Mouse (Mus musculus) mature B cell (primary cell): ENCODE results near the gene Eif2b3.

Experiments
- in situ Hi-C: fragments of 300-500 bp; cut with MboI; formaldehyde crosslinking; loops from 2 replicates; pipeline ENCODE4 v1.14.3; 2019

The Eif2b3 gene

DNA sequence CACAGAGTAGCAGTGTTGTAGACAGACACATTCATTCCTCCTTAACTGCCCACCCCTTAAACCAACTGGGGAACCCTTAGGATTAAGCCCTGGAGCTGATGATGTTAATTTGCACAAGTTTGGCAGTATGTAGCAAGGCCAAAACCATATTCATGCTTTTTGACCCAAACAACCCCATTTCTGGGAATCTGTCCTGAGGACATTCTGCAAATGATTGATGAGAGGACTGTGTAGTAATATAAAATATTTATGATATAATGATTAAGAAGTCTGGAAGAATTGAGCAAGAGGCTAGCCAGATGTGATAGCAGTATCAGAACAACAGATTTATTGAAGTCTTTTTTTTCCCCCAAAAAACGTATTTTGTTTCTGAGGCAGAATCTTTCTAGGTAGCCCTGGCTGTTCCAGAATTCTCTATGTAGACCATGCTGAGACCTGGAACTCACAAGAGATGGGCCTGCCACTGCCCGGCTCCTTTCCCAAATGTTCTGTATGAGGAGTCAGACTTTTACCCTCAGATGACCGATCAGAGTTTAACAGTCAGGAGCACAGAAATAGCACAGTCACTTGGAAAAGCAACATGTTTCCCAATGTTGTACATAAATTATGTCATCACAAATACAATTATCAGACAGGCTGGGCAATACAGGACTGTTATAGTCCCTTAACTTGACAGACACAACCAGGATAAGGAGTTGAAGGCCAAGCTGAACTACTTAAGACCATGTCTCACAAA is 75.6 kb downstream of the Eif2b3 start:
- in situ Hi-C loops = no loop called here

DNA sequence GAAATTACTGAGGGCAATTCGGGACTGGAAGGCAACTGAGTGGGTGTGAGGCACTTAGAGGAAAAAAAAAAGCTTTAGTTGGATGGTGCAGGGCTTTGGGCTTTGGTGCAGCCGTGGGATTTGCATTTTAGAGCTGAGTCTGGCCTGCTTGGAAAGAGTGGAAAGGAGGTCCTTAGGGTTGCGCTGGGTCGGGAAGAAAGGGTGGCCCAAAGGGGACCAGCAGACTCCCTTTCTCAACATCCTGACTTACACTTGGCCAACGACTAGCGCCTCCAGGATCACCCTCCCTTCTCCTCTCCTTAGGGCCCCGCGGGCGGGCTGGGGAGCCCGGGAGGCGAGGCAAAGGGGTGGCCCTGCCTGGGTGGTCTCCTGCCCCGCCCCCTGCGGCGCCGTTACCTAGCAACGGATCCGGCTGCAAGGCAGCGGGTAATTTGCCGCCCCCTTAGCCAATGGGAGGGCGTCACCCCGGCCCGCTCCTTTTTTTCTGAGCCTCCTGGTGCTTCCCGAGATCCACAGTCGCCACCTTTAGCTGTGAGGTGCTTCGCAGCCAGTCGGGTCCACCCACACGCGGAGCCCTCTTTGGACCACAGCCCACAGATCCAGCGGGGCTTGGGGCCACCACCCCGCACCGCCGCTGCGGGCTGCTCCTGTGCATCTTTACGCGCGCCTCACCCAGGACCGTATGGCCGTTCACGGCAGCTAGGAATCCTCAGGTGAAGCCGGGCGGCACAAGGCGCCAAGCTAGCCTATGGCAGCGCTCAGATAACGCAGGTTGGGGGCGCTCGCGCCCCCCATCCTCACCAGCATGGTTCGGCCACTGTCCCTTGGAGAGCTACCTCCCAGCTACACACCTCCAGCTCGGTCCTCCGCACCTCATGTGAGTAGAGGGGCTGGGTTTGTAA is 76.6 kb downstream of the Eif2b3 start, which contains the start of gene Ptch2:
Ptch2 (plus strand) TSS at position 525 of the 902 bp plus-strand sequence.
- in situ Hi-C loops = no loop called here

DNA sequence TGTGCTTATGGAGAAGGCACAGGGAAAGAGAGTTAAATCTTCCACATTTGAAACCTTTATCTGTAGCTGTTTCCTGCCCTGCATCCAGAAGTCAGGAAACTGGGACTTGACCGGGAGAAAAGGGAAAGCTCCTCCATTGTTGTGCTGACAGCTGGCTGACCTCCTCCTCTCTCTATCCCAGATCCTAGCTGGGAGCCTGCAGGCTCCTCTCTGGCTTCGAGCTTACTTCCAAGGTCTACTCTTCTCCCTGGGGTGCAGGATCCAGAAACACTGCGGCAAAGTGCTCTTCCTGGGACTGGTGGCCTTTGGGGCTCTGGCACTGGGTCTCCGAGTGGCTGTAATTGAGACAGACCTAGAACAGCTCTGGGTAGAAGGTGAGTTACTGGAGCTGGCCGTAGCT is 77.5 kb downstream of the Eif2b3 start:
- in situ Hi-C loops = no loop called here

DNA sequence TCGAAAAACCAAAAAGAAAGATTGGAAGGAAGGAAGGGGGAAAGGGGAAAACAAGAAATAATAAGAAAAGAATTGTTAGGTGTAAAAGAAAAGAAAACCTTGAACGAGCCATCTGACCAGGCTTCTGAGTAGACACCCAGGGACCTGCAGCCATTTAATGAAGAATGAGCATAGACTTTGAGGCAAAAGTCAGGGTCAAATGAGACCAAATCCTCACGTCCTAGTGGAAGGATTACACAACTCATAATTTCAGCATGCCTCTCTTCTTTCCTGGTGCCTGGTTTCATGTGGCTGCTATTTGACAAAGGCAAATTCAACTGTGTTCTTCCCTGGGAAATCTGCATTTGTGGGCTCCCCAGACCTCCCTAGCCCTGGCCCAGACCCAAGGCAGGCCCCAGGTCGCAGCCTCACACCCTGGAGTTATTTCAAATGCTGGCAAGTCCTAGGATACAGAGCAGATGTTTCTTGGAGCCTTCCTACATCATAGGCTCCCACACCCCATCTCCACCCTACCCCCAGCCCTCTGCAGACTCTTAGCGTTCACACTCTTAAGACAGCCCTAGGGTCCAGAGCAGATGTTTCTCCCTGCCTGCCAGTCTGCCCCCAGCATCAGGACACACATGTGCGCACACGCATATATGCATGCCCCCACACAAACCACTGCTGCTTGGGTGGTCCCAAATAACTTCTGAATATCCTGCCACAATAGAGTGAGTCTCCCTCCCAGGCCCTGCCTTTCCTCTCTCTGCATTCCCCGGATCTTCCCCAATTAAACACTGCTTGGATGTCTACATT is 79.0 kb downstream of the Eif2b3 start:
- in situ Hi-C loops = no loop called here

DNA sequence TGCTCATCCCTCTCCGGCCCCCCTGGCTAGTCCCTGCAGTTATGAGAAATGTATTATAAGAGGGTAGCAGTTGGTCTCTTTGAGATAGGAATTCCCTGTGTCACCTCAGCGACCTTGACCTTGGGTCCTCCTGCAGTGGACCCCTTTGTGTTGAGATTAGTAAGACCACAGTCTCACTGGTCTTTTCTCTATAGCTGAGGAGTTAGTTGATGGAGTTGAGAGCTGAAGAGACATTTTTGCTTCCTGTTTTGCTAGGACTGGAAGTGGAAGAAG is 79.5 kb downstream of the Eif2b3 start:
- in situ Hi-C loops = no loop called here

DNA sequence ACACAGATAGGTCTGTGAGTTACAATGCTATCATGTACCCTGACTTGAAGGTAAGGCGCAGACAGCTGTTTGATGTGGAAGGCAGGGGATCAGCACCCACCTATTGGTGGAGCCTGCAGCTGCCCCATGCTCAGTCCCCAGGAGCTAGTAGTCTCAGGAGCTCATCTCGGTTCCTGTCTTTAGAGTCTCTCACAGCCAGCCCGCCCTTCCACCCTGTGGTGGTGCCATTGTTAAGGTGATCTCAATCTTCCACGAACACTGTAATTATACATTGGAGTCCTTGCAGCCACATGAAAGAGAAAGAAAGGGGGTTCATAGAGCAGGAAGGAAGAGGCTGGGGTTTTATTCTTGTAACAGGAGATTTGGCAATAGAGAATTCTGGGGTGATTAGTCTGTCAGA is 80.8 kb downstream of the Eif2b3 start:
- in situ Hi-C loops = no loop called here

DNA sequence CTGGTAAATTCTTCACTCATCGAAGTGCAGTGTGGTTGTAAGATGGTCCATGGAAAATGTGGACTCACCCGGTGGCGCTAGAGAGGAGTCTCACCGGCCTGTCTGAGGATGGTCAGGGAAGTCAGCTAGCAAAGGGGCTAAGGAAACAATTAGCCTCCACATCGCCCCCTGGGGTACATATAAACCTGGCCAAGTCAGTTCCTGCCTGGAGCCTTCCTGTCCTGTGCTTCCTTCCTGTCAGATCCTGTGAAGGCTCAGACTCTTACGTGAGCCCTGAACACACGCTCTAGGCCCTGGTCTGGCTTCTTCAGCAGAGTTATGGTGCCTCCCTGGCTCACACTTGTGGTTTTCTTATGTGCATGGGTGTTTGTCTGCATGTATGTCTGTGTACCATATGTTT is 82.0 kb downstream of the Eif2b3 start:
- in situ Hi-C loops = no loop called here

DNA sequence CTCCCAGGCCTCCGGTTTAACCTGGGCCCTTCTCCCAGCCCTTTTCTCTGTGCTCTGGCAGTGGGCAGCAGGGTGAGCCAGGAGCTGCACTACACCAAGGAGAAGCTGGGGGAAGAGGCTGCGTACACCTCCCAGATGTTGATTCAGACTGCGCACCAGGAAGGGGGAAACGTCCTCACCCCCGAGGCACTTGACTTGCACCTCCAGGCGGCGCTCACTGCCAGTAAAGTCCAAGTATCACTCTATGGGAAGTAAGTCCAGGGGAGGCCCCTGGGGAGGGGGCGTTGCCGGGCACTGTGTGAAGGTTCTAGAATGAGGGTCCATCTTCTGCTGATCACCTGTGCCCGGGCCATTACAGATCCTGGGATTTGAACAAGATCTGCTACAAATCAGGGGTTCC is 85.5 kb downstream of the Eif2b3 start:
- in situ Hi-C loops = no loop called here

DNA sequence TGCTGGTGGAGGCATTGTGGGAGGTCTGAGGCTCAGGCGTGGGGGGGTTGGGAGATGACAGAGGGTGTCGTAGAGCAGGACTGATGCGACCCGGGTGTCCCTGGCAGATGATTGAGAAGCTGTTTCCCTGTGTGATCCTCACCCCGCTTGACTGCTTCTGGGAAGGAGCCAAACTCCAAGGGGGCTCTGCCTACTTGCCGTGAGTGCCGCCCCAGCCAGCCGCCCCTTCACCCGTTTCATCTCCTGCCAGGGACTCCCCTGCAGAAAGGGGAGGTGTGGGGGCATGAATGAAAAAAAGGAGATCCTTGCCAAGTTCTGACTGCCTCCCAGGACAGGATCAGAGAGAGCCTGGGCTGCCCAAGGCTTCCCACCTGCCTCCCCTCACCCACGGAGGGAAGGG is 85.9 kb downstream of the Eif2b3 start:
- in situ Hi-C loops = no loop called here

DNA sequence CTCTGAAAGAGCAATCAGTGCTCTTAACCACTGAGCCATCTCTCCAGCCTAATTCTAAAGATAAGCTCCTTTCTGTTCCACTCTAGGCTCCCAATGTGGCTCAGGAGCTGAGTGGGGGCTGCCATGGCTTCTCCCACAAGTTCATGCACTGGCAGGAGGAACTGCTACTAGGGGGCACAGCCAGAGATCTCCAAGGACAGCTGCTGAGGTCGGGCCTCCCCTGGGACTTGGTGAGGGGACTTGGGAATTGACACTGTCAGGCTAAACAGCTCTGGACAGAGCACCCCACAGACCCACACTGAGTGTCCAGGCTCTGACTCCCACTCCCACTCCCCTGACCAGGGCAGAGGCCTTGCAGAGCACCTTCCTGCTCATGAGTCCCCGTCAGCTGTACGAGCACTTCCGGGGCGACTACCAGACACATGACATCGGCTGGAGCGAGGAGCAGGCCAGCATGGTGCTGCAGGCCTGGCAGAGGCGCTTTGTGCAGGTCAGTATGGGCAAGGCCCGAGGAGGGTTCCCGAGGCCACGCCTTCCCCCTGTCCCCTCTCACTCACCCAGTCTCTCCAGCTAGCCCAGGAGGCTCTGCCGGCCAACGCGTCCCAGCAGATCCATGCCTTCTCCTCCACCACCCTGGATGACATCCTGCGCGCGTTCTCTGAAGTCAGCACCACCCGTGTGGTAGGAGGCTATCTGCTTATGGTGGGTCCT is 88.8 kb downstream of the Eif2b3 start:
- in situ Hi-C loops = no loop called here

DNA sequence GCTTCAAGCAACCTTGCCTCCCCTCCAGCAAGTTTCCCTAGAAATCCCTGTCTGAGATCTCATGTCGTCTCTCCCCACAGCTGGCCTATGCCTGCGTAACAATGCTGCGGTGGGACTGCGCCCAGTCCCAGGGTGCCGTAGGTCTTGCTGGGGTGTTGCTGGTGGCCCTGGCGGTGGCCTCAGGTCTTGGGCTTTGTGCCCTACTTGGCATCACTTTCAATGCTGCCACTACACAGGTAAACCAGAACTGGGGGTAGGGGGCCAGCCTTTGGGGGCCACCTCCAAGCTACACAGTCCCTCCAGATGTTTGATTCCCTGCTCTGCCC is 89.3 kb downstream of the Eif2b3 start:
- in situ Hi-C loops = no loop called here

DNA sequence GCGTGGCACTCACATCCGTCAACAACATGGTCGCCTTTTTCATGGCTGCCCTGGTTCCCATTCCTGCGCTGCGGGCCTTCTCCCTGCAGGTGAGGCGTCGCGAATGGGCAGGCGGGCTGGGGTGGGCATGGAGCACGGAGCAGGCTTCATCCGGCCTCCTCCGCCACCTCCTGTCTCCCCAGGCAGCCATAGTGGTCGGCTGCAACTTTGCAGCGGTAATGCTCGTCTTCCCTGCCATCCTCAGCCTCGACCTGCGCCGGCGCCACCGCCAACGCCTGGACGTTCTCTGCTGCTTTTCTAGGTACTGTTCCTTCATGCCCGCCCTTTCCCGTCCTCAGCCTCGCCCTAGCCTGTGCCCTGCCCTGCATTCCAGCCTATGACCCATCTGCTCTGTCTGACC is 90.1 kb downstream of the Eif2b3 start:
- in situ Hi-C loops = no loop called here

DNA sequence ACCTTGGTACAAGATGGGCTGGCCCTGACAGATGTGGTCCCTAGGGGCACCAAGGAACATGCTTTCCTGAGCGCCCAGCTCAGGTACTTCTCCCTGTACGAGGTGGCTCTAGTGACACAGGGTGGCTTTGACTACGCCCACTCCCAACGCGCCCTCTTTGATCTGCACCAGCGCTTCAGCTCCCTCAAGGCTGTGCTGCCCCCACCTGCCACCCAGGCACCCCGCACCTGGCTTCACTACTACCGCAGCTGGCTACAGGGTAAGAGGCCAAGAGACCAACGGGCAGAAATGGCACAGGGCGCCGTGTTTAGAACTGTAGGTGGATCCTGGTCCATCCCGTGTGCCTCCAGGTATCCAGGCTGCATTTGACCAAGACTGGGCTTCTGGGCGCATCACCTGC is 91.0 kb downstream of the Eif2b3 start:
- in situ Hi-C loops = no loop called here

DNA sequence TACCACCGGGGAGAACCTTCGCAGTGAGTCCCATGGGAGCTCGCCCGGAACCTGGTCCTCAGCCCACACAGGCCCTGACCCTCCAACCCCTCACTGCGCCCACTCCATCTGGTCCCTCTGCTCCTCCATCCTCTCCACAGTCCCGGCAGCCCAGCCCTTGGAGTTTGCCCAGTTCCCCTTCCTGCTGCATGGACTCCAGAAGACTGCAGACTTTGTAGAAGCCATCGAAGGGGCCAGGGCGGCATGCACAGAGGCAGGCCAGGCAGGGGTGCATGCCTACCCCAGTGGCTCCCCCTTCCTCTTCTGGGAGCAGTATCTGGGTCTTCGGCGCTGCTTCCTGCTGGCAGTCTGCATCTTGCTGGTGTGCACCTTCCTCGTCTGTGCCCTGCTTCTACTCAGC is 91.8 kb downstream of the Eif2b3 start:
- in situ Hi-C loops = no loop called here

DNA sequence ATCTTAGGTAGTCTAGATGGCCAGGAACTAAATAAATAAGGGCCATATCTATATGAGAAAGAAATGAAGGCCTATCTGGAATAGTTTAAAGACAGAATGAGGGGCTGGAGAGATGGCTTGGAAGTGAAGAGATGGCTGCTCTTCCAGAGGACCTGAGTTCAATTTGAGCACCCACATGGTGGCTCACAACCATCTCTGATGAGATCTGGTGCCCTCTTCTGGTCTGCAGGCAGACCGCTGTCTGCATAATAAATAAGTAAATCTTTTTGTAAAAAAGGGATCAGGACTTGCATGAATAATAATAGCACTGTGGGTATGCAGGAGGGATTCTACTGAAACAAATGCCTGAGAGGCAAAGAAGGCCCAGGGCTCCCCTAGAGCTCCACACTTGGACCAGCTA is 94.0 kb downstream of the Eif2b3 start:
- in situ Hi-C loops = no loop called here

DNA sequence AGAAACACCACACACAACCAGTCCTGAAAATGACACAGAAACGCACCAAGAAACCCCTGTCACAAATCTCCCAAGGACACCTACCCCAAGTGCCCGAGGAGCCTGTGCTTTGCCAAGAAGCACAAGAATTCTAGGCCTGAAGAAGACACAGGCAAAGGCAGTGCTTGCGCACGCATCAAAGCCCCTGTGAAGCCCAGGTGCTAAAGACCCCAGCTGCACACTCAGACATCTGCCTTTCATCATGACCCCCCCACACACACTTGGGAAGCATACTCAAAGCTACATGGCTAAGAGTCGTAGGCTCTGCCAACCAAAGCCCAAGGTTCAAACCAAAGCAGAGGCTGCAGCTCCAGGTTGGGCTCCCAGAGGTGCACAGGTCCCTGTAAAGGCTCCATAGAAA is 96.4 kb downstream of the Eif2b3 start:
- in situ Hi-C loops = no loop called here

DNA sequence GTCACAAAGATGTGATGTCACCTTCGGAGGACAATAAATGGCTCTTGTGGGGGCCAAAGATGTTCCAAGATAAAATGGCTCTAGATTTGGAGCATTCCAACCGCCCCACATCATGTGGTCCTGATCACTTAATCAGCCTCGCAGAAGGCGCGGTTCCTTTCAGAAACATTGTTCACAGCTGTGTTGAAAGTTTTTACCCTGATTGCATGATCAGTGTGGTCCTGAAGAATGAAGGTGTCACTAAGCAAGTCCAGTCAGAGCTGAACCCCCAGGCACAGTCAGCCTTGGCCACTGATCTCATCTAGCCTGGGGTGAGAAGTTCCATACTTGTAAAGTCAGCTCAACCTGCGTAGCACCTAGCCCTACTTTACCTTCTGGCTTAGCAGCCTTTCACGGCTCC is 98.7 kb downstream of the Eif2b3 start:
- in situ Hi-C loops = no loop called here

DNA sequence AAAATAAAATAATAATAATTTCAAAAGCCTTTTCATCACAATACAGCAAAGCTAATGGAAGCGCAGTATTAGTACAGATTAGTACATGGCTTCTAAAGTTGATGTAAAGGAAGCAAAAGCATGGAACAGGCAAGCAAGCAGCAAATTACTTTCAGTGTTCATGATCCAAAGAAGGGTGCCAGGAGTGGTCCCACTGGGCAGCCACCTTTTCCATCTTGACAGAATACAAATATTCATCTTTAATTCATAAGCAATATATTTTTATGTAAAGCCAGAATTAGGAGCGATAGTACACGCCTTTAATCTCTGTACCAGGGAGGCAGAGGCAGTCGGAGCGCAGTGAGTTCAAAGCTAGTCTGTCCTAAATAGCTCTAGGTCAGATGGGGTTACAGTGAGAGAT is 100.4 kb downstream of the Eif2b3 start:
- in situ Hi-C loops = loop anchor here (10.0 kb wide), 1 partner anchor 125 kb away; the partner anchor contains the start of genes Hectd3 and Urod

DNA sequence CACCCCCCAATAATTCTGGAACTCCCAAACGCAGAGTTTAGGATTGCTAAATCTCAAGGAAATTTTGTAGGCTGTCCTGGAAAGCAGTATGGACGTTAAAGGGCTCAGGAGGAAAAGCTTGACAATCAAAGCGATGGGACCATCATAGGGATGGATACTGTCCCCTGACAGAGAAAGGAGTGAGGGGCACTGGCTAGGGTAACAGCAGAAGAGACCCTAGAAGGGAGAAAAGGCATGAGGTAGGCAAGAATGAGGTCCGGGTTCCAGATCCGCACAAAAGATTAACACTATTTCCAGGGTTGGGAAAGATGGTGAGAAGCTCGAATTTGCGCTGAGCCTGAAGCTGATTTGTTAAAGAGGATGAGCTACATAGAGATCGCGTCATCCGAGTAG is 100.8 kb downstream of the Eif2b3 start:
- in situ Hi-C loops = loop anchor here (10.0 kb wide), 1 partner anchor 125 kb away; the partner anchor contains the start of genes Hectd3 and Urod

DNA sequence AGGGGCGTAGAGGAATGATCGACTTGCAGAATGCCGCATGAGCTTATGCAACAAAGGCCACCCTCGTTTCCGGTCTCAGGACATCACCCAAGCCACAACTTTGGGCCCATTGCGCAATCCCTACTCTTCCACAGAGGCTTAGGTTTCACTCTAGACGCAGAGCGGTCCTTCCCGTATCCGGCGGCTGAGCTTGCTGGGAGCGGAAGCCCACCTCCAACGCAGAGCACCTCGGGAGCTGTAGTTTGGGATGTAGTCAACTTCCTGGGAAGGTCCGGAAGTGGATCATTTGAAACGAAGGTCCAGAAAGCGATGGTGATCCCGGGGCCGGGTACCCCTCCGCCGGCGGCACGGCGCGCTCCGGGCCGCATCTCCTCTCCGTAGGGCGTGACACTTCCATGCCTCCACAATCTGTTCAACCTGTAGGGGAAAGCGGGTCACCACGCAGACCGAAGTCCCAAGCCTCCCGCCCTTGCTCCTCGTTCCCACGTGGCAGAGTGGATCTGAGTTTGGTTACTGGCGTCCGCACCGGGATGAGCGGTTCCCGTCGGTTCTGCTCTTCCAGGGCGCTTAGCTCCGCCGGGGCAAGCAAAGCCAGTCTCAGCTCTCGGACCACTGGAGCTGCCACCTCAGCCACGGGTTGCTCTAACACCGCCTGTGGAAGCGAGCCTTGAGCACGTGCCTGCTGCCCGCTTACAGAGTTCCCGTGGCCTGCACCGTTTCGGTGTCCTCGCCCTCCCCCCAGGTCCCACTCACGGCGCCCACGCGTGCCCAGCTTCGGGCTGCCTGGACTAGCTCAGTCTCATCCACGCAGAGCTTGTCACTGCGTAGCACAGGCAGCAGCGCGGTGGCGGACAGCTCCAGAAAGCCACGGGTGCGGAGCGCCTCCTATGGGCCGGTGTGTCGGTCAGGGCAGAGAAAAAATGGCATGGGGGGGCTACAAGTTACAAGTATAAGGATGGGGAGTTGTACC is 101.5 kb downstream of the Eif2b3 start:
- in situ Hi-C loops = loop anchor here (10.0 kb wide), 1 partner anchor 126 kb away; the partner anchor contains the start of genes Hectd3 and Urod

DNA sequence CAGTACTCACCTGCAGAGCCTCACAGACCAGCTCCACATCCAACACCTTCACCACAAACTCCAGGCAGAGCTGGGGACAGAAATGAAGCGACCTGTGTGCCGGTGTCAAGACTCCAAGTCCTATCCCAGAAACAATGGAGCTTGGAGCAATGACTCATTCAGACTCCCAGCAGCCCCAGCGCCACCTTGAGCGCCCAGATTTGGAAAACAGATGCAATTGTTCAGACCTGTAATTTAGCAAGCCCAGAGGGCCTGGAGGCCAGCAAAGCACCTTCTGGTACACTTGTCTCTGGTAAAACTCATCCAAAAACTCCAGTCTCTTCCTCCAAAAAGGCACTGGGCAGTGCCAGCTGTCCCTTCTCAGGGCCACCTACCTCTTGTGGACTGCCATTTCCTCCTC is 103.0 kb downstream of the Eif2b3 start:
- in situ Hi-C loops = loop anchor here (10.0 kb wide), 1 partner anchor 127 kb away; the partner anchor contains the start of genes Hectd3 and Urod
